Mouse (Mus musculus): ENCODE measurements at regions not wholly inside any gene's neighbourhood (a gene's known extent, or its start where the extent isn't known, plus 50 kb on each side); places are given as distances from the start of the nearest gene placed in this dataset.

DNA sequence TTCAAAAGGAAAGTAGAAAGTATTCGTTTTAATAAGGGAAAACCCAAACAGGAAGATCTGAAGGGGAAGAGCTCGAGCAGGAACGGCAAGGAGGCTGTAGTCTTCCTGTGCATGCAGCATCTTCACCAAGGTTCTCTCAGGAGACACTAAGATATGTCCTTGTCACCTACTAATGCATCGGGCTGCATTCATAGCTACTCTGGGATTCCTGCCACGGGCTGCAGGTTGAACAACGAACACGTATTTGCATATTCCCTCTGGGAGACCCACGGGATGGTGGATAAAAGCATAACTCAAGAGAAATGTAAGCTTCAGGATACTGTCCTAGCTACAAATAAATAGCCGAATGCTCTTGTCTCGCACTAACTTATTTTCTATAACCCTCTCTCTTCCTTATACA is 197.7 kb downstream of the Gm11361 start:
- Histone ChIP-seq H3K9ac (ENCODE audit: insufficient read depth, low read depth) (no peak overlapping the region), H3K4me1 (ENCODE audit: control insufficient read depth in 1 of 2, insufficient read depth in 2 of 2) (peaks cover 0 to 7% of the 10 kb centered on the region in 2 experiments; a peak in 2 of 4 replicates), H3K27ac (ENCODE audit: insufficient read depth, low read depth) (no peak overlapping the region), H3K27me3 (replicated peaks) (no peaks in the 10 kb centered on the region), H3K4me2 (ENCODE audit: insufficient read depth, low read depth, poor library complexity, severe bottlenecking) (peak overlapping the region; percentile 83), H3K9me3 (replicated peaks; ENCODE audit: low read length) (no peaks in the 10 kb centered on the region), H3K4me3 (replicated peaks in 1 of 3; ENCODE audit: low read depth in 2 of 3, low read length in 2 of 3, poor library complexity in 1 of 3) (no peak overlapping the region), H3K79me2 (replicated peaks; ENCODE audit: control insufficient read depth, extremely low read depth, insufficient read depth, poor library complexity, severe bottlenecking) (no peaks in the 10 kb centered on the region), H3K36me3 (replicated peaks in 1 of 2; ENCODE audit: control insufficient read depth in 1 of 2, insufficient read depth in 1 of 2, low read length in 1 of 2) (no peaks in the 10 kb centered on the region)
- TF ChIP-seq CTCF (conservative IDR thresholded peaks at IDR 0.05 in 1 of 2, IDR thresholded peaks at IDR 0.05 in 1 of 2; ENCODE audit: low read depth in 2 of 2, low read length in 2 of 2) = no peak
- no peak for TF ChIP-seq UBTF (IDR thresholded peaks at IDR 0.05; ENCODE audit: low read depth, low read length)
- TF ChIP-seq MAX (IDR thresholded peaks at IDR 0.05; ENCODE audit: low read length) = no peak
- no peak for TF ChIP-seq TCF12 (IDR thresholded peaks at IDR 0.05; ENCODE audit: low read depth, low read length)
- no peak for TF ChIP-seq HCFC1 (IDR thresholded peaks at IDR 0.05; ENCODE audit: low read depth, low read length)
- TF ChIP-seq POLR2AphosphoS2 (IDR thresholded peaks at IDR 0.05; ENCODE audit: low read depth, low read length) = no peak
- no peak for TF ChIP-seq USF2 (conservative IDR thresholded peaks at IDR 0.05; ENCODE audit: low read depth, low read length)
- no peak for TF ChIP-seq NELFE (IDR thresholded peaks at IDR 0.05; ENCODE audit: low read depth, low read length)
- no peak for TF ChIP-seq MAFK (IDR thresholded peaks at IDR 0.05; ENCODE audit: insufficient replicate concordance, low read length)
- TF ChIP-seq MAZ (IDR thresholded peaks at IDR 0.05; ENCODE audit: low read depth, low read length) = no peak
- in situ Hi-C loops (cut with MboI; ENCODE audit: low pct_ligation_motif_present, low pct_unique_long_range_greater_than_20kb, low sequenced_read_pairs) = no loop called here
- no peak for DNase-seq (ENCODE audit: extremely low read depth)
- dilution Hi-C loops (cut with MboI; ENCODE audit: extremely low pct_ligation_motif_present, extremely low pct_unique_long_range_greater_than_20kb, low sequenced_read_pairs) = no loop called here

DNA sequence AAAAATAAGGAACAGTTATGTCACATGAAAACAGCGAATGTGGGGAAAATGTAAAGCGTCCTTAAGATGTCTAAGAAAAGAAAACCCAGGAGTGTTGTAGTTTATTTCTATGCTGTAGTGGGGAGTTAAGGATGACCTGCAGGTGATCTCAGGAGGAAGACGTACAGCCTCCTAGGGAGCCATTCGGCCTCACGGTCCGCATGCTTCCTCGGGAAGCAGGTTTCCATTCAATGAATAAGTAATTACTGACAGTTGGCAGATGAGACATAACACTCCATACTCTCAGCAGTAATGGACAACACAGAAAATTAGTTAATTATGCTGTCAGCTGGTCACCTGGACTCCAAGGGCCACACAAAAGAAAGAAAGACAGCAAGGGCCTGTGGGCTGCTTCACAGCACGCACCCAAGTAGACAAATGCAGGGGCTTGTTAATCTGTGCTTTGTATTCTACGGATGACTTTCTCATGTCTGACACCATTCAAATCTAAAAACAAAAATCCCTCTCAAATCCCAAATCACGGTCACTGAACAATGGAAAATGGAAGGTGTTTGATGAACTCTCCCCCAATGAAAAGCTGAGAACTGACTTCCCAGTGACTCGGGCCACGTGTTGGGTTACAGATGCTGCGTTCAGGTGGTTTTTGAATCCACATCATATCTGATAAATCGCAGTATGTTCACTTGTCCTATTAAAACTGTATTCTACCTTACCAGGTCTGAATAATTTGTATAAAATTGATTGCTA is 193.5 kb downstream of the Gm11361 start:
- Histone ChIP-seq H3K4me1 (ENCODE audit: control insufficient read depth in 1 of 2, insufficient read depth in 2 of 2) (peaks cover 0 to 7% of the 10 kb centered on the region in 2 experiments; a peak in 2 of 4 replicates), H3K27ac (ENCODE audit: insufficient read depth, low read depth) (no peak overlapping the region), H3K9me3 (replicated peaks; ENCODE audit: low read length) (no peaks in the 10 kb centered on the region), H3K9ac (ENCODE audit: insufficient read depth, low read depth) (no peak overlapping the region), H3K79me2 (replicated peaks; ENCODE audit: control insufficient read depth, extremely low read depth, insufficient read depth, poor library complexity, severe bottlenecking) (no peaks in the 10 kb centered on the region), H3K36me3 (replicated peaks in 1 of 2; ENCODE audit: control insufficient read depth in 1 of 2, insufficient read depth in 1 of 2, low read length in 1 of 2) (no peaks in the 10 kb centered on the region), H3K4me3 (replicated peaks in 1 of 3; ENCODE audit: low read depth in 2 of 3, low read length in 2 of 3, poor library complexity in 1 of 3) (no peak overlapping the region), H3K27me3 (replicated peaks) (no peaks in the 10 kb centered on the region), H3K4me2 (ENCODE audit: insufficient read depth, low read depth, poor library complexity, severe bottlenecking) (no peak overlapping the region)
- dilution Hi-C loops (cut with MboI; ENCODE audit: extremely low pct_ligation_motif_present, extremely low pct_unique_long_range_greater_than_20kb, low sequenced_read_pairs) = no loop called here
- in situ Hi-C loops (cut with MboI; ENCODE audit: low pct_ligation_motif_present, low pct_unique_long_range_greater_than_20kb, low sequenced_read_pairs) = no loop called here
- TF ChIP-seq EP300 (IDR thresholded peaks at IDR 0.05; ENCODE audit: low read length) (no peak), TBP (conservative IDR thresholded peaks at IDR 0.05; ENCODE audit: low read depth, low read length) (no peak), HCFC1 (IDR thresholded peaks at IDR 0.05; ENCODE audit: low read depth, low read length) (no peak), IRF4 (IDR thresholded peaks at IDR 0.05; ENCODE audit: low read depth, low read length) (no peak), NELFE (IDR thresholded peaks at IDR 0.05; ENCODE audit: low read depth, low read length) (no peak), SMC3 (IDR thresholded peaks at IDR 0.05; ENCODE audit: low read depth, low read length) (no peak), CTCF (conservative IDR thresholded peaks at IDR 0.05 in 1 of 2, IDR thresholded peaks at IDR 0.05 in 1 of 2; ENCODE audit: low read depth in 2 of 2, low read length in 2 of 2) (no peak), PAX5 (IDR thresholded peaks at IDR 0.05; ENCODE audit: low read length) (no peak), ZMIZ1 (IDR thresholded peaks at IDR 0.05; ENCODE audit: low read depth, low read length) (no peak), POLR2A (IDR thresholded peaks at IDR 0.05; ENCODE audit: low read depth, low read length) (no peak), JUND (conservative IDR thresholded peaks at IDR 0.05; ENCODE audit: low read depth, low read length) (no peak), MYC (IDR thresholded peaks at IDR 0.05; ENCODE audit: low read depth, low read length) (no peak), JUN (IDR thresholded peaks at IDR 0.05; ENCODE audit: insufficient read depth, low read depth, low read length) (no peak), MAZ (IDR thresholded peaks at IDR 0.05; ENCODE audit: low read depth, low read length) (no peak), ZKSCAN1 (IDR thresholded peaks at IDR 0.05; ENCODE audit: borderline replicate concordance, low read depth, low read length) (no peak), RAD21 (IDR thresholded peaks at IDR 0.05; ENCODE audit: low read depth, low read length) (no peak), MEF2A (IDR thresholded peaks at IDR 0.05; ENCODE audit: borderline replicate concordance, low read depth, low read length) (no peak), MXI1 (IDR thresholded peaks at IDR 0.05; ENCODE audit: low read depth, low read length) (no peak)
- DNase-seq (ENCODE audit: extremely low read depth) = no peak

Measured in CH12.LX (cell line).